Mouse (Mus musculus) cerebellum, postnatal 25 days (tissue): ENCODE data around the gene Pvr.

Source experiments
- DNase-seq, 2 experiments: peaks; one replicate each; pipeline ENCODE4 v3.0.0; 2021; ENCODE audit warnings: mixed read lengths in 2 of 2

The Pvr gene

DNA sequence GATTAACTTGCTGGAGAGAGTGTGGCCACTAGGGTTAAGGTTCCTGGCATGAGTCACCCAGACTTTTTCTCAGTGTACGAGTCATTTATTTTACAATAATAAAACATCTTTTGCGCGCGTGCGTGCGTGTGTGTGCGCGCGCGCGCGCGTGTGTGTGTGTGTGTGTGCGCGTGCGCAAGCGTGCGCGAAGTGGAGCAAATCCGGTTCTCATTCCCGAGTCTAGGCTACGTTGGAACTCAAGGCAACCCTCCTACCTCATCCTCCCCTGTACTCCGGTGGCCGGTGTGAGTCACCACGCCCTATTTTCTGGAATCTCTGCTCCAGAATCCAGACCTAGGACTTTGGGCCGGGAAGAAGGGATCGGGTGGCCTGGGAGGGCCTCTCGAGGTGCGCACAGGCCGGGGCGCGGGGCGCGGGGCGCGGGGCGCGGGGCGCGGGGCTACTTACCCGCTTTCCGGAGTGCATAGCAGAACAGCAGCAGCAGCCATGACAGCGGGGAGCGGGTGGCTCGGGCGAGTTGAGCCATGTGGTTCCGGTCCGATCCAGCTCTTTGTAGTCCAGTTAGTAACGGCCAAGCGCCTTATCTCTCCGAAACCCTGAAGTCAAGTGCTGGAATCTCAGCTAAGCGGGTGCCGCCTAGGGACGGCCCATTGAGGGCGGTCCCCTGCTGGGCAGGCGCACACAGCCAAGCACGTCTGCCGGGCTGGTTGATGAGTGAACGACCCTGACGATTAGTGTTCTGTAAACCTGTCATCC, at the start of gene Pvr:
Pvr (minus strand) TSS at position 655 of the 756 bp plus-strand sequence.
- DNase-seq: peak; percentile 73 to 79

DNA sequence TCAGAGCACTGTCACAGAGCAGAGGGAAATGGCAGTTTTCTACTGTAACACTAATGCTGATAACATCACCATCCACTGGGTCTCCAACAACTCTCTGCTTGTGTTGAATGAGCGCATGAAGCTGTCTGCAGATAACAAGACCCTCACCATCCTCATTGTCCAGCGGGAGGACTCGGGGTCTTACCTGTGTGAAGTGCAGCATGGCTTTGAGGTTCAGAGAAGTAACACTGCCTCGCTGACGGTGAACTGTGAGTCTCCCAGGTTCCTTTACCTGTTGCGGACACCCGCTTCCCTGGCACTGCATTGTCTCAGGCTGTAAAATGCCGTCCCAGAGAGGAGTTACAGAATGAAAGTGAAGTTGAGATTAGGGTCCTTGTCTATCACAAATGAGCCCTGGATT, 49.2 kb upstream of the Pvr start:
- no peak for DNase-seq

DNA sequence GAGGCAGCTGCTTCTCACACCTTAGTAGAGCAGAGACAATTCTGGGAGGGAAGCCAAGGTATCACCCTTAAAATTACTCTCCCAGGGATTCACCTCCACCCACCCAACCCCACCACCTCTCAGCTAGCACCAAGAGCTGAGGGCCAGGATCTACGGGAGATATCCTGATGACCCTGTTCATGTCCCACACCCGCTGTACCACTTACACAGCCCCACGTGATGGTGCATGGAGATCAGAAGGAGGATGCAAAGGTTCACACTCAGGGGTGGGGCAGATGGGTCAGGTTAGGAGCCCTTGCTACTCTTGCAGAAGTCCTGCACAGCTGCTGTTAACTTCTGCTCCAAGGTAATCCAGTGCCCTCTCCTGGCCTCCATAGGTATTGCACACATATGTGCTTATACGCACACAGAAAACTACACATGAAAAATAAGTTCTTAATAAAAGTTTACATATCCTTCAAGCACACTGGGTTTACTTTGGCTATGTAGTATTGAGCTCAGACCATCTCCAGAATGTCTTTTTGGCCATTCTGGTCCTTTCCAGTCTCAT, 48.7 kb upstream of the Pvr start:
- DNase-seq: no peak

DNA sequence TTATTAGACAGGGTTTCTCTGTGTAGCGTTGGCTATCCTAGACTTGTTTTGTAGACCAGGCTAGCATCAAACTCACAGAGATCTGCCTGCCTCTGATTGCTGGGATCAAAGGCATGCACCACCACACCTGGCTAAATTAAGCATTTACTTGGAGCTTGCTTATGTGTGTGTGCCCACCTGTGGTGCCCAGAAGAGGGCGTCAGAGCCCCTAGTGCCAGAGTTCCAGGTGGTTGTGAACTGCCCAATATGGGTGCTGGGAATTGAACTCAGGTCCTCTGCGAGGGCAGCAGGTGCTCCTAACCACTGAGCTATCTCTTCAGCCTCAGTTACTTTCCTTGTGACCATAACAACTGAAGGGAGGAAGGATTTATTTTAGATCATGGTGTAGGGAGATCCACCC, 48.1 kb upstream of the Pvr start:
- no peak for DNase-seq

DNA sequence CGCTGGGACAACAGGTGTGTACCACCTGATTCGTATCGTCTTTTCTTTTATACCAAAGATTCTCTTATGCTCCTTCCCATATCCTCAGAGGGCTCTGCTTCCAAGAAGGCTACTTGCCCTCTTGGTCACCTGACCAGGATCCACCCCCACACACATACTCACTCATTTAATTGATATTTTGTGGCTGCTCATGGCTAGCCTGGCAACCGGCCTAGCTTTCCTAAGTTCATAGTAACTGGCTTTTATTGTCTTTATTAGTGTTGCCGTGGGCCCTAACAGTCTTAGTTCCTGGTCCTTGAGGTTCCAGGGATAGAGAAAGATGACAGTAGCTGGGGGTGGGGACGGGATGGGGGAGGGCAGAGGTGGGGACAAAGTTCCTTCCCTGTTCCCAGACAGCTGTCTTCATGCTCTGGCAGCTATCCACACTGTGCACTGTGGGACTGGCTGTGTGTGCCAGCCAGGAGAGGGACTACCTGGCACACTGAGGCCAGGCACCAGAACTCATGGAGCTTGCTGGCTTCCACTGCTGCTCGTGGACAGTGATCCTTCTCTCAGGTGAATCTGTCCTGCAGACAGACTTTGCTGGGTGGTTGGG, 44.1 kb upstream of the Pvr start, which contains the start of gene Ceacam20:
Ceacam20 (plus strand) TSS at position 428 of the 595 bp plus-strand sequence.
- no peak for DNase-seq

DNA sequence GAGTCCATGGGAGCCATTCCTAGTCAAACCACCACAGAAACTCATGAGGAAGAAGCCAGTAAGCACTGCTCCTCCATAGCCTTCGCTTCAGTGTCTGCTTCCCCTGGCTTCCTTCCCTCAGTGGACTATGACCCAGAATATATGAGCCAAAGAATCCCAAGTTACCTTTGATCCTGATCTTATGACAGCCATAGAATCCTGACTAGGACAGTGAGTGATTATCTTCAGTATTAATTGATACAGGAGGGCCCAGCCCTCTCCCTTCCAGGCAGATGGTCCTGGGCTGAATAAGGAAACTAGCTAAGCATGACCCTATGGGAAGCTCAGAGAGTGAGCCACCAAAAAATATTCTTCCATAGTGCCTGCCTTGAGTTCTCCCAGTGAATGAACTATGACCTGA, 41.5 kb upstream of the Pvr start:
- no peak for DNase-seq

DNA sequence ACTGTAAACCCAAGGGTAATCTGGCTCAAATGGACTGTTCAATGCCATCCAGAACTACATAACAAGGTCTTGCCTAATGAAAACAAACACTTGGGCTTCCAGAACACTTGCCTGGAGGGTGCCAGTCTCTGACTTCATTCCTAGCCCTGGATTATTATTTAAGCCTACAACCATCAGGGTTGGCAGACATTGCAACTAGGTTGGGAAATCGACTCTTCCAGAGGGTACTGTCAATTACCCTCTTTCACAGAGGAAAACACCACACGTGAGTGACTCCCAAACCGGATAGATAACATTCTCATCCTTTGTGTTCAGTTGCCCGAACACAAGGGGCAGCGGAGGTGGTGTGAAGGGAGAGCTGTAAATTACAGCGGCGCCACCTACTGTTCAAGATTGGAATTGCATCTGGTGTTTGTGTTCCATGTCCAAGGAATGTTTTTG, 35.4 kb upstream of the Pvr start:
- peak; percentile 81 to 90 for DNase-seq

DNA sequence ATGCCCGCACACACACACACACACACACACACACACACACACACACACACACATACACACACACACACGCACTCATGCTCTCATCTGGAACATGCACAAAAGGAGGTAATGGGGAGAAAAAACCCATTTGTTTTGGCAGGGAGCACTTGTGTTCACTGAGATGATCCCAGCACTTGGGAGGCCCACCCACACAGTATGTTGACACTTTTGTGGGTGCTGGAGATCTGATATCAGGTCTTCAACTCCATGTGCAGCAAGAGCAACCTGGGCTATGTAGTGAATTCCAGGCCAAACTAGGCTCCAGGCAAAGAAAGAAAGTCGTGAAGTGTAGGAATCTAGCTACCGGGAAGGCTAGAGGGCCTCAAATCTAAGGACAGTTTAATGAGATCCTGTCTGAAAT, 34.9 kb upstream of the Pvr start:
- no peak for DNase-seq

DNA sequence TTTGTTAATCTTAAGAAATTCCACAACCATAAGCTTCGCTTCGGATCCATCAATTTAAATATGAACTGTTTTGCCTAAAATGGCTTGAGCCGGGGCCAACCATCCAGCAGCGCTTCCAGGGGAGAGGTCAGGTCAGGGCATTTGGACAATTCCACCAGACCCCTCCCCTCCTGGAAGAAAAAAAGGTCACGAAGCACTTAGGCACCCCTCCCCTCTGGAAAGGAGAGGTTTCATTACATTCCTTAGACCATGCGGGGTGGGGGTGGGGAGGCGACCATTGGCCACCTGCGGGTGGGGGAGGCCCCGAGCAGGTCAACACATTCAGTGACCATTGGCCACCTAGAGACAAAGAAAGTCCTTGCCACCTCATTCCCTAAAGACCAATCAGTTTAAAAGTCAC, 32.1 kb upstream of the Pvr start:
- no peak for DNase-seq

DNA sequence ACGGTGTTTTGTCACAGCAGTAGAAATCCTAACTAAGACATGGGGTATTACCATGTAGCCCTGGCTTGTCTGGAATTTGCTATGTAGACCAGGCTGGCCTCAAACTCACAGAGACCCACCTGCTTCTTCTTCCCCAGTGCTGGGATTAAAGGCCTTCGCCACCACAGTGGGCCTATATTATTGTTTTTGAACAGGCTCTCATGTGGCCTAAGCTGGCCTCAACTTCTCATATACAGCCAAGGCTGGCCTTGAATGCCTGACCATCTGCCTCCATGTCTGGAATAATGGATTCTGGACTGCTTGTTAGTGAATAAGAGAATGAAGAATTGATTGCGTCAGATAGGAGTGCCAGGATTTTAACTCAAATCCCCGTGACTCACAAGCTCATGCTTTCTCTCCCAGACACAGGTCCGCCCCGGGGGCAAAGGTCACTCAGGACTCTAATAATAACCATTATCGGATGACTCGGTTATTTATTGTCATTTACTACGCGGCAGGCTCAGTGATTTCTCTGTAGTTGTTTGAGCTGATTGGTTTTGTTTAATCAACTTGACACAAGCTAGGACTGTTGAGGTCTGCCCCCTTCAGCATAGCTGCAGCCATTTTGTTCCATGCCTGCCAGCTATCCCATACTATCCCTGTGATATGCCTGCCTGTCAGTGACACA, 31.5 kb upstream of the Pvr start:
- DNase-seq: no peak

DNA sequence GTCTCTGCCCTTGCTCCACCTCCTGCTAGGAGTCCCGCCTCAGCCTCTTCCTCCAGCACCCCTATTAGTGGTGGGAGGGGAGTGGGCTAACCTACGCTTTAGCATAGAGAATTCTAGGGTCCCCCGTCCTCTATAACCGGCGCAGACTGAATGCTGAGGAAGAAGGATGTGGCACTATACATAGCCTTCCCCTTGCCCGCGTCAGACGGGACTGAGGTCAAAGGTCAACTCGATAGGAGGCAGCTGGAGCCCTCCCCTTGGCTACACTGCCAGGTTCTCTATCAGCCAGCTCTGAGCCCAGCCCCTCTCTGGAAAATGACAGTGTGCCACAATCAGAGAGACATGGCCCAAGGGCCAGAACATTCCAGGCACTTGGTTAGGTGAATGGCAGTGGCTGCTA, 29.6 kb upstream of the Pvr start, which contains the start of gene Igsf23:
Igsf23 (minus strand) TSS at position 168 of the 400 bp plus-strand sequence.
- no peak for DNase-seq

DNA sequence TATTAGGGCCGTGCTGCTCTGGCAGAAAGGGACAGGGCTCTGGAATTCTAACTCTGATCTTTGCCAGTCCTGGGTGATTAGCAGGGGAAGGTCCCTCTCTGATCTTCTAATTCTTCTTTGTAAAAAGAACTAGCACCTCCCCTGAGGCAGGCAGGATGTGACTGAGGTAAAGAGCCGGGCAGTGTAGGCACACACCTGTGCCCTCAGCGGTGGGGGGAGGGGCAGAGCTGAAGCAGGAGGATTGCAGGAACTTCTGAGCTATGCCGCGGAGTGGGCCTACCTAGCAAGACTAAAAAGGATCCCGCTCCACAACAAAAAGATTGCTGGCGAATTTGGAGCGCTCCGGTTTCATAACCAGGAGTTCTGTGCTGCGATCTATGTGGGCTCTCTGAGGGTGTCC, 29.0 kb upstream of the Pvr start:
- DNase-seq: no peak

DNA sequence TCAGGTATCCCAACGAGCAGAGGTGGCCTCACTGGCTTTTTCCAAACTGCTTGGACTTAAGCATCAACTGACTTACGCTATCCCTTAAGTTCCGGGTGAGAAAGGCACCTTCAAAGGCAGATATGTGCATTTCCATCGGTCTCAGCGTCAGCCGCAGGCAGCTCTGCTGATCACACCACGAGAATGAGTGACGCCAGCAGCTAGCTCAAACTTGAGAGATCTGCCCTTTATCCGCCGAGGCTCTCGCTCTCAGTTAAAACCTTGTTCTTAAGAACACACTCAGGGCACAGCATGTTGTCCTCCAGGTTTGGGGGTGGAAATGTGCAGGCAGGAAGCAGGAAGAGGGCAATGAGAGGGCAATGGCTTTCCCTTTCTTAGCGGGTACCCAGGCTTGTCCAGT, 28.0 kb upstream of the Pvr start:
- no peak for DNase-seq

DNA sequence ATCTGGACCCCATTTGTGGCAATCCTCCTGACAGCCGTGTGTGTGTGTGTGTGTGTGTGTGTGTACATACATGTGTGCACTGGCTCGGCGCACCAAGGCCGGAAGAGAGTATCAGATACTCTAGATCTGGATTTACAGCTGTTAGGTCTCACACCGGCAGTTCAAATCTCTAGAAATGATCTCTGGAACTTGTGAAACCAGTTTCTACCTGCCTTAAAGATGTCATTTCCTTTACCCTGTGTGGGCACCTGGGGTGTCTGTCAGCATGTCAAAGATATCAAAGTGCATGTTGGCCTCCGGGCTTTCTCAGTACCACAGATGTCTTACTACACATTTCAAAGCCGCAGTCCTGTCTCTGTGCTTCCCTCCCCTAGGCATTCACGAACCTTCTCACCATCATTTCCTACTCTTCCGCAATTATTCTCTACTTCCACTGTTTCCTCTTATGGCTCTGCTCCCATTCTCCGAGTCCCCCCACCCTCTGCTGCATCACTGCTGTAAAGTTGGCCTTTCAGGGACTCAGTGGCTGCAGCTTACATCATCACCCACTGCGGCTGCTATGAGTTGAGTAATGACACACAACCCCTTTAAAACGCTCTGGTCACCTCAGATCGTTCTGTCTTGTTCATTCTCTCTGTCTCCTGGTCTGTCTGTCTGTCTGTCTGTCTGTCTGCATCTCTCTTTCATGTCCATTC, 25.0 kb upstream of the Pvr start:
- no peak for DNase-seq

DNA sequence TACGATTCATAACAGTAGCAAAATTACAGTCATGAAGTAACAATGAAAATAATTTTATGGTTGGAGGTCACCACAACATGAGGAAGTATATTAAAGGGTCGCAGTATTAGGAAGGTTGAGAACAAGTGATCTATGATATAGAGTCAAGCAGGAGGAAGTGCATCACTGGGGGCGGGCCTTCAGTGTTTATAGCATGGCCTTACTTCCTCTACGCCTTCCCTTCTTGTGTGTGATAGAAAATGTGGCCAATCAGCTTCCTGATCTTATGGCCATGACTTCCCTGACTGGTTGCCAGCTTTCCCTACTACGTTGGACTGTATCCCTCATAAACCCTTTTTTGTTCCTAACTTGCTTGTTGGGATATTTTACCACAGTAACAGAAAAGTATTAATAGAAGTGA, 24.2 kb upstream of the Pvr start:
- no peak for DNase-seq

DNA sequence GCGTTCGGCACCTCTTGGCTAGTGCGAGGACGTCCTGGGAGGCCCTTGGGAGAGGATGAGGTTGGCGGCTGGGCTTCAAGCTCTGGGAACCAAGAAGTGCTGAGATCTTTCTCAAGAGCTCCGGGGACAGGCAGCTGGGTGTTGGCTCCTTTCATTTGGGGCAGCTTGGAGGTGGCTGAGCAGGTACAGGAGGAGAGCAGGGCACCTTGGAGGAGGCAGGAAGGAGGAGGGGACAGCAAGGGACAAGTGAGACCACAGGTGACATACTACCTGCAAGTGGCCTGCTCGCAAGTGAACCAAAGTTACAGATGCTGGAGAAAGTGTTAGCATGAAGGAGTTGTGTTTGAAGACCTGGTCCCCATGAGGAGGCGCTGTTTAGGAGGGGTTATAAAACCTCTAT, 23.7 kb upstream of the Pvr start:
- DNase-seq: no peak

DNA sequence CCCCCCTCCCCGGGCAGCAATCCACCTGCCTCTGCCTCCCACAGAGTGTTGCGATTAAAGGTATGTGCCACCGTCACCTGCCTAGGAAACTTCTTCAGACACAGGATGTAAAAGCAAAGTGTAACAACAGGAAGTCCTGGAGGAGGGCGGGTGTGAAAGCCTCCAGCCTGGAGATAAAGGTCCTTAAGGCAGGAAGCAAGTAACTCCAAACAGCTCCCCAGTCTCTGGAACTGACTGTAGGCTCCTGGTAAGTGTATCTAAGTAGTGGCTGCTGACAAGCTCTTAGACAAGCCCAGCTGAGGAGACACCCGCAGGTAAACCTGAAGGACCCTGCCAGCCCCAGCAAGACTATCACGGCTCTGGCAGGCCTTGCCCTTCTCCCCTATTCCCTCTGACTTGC, 19.3 kb upstream of the Pvr start:
- DNase-seq: no peak

DNA sequence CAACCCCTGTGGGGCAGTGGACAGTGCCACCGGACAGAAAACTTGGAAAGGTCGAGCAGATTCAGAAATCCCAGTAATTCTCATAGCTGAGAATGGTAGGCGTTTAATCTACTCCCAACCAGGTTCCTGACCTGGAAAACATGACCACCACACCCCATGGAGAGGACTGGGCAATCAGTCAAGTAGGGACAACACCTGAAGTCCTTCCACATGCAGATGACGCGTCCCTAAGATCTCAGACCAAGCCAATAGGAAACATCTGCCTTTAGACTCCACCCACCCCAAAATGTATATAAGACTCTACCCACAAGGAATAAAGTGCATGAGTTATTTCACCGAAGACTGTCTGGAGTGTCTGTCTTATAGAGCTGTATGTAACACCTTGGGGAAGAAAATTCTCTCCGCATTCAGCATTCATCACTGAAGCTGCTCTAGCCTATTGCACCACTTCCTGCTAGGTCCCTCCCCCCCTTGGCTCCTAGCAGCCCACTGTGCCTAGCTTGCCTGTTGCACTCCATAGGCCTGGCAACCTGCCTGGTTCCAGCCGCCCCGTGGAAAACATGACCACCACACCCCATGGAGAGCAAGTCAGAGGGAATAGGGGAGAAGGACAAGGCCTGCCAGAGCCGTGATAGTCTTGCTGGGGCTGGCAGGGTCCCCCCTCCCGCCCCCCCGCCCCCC, 18.7 kb upstream of the Pvr start:
- peak; percentile 33 to 62 for DNase-seq

DNA sequence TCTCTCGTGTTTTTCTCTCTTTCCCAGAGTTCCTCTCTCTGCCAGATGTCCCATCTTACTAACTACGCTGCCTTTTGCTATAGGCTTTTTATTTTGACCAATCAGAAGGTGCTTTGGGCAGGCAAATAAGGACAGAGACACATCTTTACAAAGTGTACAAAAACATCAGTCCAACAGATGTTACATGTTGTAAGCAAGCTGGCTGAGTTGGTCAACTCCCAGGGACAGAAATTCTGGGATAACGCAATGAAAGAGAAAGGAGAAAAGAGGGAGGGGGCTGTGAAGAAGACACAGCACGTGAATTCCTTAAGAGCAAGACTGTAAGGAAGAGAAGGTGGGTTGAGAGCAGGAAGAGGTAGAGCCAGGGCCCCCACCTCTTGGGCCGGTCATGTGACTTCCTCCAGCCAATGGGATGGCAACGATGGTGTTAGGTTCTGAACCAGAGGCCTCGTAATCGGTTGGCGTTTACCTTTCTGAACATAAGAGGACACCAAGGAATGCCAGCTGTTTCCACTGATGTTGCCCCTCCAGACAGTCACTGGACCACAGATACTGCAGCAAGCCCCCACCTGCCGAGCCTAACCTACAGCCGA, 16.4 kb upstream of the Pvr start:
- DNase-seq: no peak

DNA sequence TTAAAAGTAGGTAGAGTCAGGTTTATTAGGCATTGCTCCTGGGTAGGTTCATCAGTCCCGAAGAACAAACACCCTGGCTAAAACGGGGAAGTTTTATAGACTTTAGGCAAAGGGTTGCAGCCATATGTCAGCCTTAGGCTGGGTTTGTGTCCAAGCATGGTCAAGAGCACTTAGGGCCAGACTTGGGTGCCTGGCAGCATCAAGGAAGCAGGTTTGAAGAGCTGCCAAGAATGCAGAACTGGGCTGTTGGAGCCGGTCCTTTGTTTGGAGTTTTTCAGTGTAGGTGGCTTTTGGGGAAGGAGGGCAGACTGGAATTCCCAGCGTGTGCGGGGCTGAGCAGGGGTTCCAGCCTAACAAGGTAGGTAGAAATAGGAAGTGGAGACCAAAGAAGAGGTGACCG, 15.0 kb upstream of the Pvr start:
- DNase-seq: no peak

DNA sequence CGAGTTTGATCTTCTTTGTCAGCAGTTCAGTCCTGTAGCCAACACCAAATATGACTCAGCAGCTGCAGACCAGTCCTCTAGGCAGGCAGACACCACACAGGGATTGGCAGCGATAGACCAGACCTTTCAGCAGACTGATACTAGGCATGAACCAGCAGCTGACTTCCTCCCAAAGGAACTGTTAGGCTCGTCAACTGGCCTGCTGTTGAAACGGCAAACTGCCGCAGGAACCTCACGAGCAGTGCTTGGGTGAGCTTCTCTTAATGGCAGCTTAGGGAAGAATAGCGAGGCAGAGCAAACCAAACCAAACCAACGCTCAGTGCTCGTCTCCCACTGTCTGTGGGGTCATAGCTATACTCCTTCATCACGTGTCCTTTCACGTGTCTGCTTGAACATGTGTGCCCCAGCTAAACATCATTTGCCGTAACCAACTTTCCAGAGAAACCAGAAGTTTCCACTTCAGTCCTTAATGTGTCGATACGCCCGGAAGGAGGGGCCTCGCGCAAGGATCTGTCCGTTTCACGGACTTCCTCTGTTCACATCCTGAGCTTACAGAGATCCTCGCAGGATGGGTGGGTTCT, 14.3 kb upstream of the Pvr start:
- DNase-seq: no peak
